Mouse (Mus musculus) spleen, postnatal 4 days (tissue): ENCODE measurements around the gene Serpini1.

Experiments used
- DNase-seq, 2 experiments: peaks; one replicate each; pipeline ENCODE4 v3.0.0; 2022; ENCODE audit warnings: low spot score in 2 of 2

Gene Serpini1

DNA sequence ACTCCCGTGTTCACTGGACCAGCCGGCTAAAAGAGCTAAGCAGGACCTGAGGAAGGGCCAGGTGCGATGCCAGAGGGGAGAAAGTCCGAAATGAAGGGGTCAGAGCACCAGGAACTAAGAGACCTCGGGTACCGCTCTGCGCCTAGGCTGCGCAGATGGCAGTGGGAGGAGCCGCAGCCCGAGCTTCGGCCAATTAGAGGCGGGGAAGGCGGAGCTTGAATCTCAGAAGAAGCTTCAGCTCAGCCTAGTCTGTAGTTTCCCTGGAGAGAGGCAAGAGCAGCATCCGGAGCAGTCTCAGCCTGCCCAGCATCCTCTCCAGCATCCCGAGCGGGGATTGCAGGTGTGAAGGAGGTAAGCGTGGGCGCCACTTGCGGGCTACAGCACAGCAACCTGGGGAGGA is at the start of gene Serpini1:
TSS of gene Serpini1 (plus strand) at position 256 of the 400 bp plus-strand sequence.
- peak; percentile 84 to 88 for DNase-seq

- peak; percentile 42 to 75 for DNase-seq
These were observed 39.6 kb upstream of the Serpini1 start for GRCm38 (mm10) chr3:75517631-75518250.

- DNase-seq, result no peak
These were observed 36.0 kb upstream of the Serpini1 start for GRCm38 (mm10) chr3:75521314-75521713.

GRCm38 (mm10) chr3:75522527-75522926 is 34.8 kb upstream of the Serpini1 start:
- no peak for DNase-seq

GRCm38 (mm10) chr3:75531074-75531473 is 26.3 kb upstream of the Serpini1 start:
- DNase-seq, result no peak

DNA sequence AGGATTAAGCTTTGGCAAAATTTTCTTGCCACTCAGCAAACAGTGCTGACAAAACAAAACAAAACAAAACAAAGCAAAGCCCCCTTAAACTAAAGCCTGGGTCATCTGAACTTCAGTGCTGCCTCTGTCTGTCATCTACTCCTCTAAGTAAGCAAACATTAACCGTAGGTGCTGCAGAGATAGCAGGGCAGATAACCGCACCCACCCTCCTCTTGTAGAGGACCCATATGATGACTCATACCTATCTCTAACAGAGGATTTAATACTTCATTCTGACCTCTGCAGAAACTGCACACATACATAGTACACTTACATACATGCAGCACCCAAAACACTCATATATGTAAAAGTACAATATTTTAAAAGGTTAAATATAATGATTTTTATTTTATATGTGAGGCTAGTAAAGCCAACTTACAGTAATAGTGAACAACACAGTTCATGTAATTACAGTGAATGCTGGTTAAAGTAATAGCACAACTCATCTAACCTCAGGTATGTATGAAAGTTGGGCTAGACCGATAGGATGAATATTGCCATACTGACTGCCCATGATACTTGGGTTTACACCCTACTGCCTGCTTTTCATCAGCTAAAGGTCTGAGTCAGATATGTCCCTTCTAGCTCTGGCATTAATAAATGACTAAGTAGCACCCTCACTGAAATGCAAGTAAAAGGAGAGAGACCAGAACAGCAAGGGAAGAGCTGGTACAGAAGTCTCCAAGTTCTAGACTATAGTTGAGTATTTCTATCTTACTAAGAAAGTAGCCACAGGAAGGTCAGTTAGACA is 23.1 kb upstream of the Serpini1 start:
- DNase-seq, result no peak

- DNase-seq, result no peak
These were observed 16.1 kb upstream of the Serpini1 start for GRCm38 (mm10) chr3:75541259-75541658.

DNA sequence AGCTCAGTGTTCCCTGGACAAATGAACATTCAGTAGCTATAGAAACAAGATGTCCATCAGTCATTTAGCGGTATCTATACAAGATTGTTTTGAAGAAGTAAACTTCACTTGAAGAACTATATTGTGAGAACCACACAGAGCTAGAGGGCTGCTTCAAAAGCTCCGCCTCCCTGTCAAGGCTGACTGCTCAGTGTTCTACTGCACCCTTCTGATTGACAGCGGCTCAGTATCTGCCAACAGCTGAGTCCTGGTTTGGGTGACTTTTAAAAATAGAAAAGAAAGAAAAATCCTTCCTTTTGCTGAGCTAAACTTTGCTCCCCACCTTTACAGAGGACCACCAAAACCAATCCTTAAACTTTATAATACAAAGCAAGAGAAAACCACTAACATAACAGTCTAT is 14.5 kb upstream of the Serpini1 start:
- DNase-seq, result peak in 1 of 2 experiments; percentile 22

GRCm38 (mm10) chr3:75544287-75544686 is 13.1 kb upstream of the Serpini1 start:
- DNase-seq, result no peak

GRCm38 (mm10) chr3:75551248-75551647 is 6.1 kb upstream of the Serpini1 start:
- DNase-seq, result no peak

- DNase-seq, result no peak
These were observed 1.1 kb upstream of the Serpini1 start for GRCm38 (mm10) chr3:75556121-75556694.

DNA sequence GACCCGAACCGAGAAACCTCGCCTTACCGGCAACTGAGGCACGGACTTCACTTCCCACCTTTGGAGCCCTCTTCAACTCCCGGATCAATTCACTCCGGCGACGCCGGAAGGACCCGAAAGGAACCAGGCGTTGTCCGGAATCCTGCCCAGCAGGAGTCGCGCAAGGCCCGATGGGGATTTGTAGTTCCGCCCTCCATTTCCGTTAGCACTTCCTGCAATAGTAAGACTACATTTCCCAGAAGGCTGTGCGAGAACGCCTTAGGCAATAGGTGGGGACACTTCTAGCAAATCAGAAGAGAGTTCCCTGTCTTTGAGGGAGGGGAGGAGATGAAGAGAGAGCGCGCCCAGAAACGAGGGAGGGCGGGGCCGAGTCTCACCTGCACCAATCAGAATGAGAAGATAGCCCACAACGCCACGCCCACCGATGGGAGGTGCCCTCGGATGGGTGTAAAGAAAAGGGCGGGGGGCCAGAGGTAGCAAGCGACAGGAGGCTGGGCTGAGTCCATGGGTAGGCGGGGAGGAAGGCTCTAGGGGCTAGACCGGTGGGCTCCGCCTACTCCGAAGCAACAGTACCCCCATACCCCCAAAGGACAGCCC is 554 bp upstream of the Serpini1 start, which contains the start of gene Pdcd10:
TSS of gene Pdcd10 (minus strand) at position 162 of the 597 bp plus-strand sequence.
- DNase-seq, result peak; percentile 99

- no peak for DNase-seq
These were observed 16.7 kb downstream of the Serpini1 start for GRCm38 (mm10) chr3:75574074-75574473.

DNA sequence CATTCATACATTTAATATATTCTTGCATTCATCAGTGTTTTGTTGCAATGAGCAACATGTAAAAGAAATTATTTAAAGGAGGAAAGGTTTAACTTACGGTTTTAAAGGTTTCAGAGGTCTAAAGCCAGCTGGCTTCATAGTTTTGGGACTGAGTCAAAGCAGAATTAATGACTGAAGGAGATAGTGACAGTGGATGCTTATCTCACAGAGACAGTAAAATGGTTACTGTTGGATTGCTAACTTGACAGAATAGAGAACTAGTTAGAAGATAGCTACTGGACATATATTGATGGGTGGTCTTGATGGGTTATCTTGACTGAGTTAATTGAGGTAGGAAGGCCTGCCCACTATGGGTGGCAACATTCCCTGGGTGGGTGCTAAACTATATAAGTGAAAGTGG is 18.2 kb downstream of the Serpini1 start:
- DNase-seq, result no peak

GRCm38 (mm10) chr3:75579352-75579751 is 22.0 kb downstream of the Serpini1 start:
- DNase-seq, result peak; percentile 44 to 74

GRCm38 (mm10) chr3:75583293-75583692 is 25.9 kb downstream of the Serpini1 start:
- DNase-seq, result no peak

- no peak for DNase-seq
These were observed 27.6 kb downstream of the Serpini1 start for GRCm38 (mm10) chr3:75584898-75585297.

DNA sequence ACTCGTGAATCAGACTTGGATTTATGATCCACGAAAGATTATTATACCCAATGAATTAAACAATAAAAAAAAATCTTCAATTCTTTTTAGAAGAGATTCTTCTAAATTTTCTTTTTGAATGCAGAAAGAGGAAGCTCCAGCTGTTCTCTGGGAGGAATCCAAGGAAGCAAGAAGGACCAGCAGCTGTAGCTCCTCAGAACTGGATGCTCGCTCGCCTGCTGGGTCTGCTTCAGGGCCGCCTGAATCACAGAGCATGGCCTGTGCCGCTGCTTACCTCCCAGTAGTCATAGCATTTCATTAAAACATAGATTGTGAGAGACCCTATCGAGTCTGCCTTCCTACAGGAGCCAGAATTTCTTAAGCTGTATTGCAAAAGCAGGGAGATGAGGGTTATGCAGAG is 53.7 kb downstream of the Serpini1 start:
- no peak for DNase-seq

GRCm38 (mm10) chr3:75624627-75625026 is 67.3 kb downstream of the Serpini1 start:
- no peak for DNase-seq

DNA sequence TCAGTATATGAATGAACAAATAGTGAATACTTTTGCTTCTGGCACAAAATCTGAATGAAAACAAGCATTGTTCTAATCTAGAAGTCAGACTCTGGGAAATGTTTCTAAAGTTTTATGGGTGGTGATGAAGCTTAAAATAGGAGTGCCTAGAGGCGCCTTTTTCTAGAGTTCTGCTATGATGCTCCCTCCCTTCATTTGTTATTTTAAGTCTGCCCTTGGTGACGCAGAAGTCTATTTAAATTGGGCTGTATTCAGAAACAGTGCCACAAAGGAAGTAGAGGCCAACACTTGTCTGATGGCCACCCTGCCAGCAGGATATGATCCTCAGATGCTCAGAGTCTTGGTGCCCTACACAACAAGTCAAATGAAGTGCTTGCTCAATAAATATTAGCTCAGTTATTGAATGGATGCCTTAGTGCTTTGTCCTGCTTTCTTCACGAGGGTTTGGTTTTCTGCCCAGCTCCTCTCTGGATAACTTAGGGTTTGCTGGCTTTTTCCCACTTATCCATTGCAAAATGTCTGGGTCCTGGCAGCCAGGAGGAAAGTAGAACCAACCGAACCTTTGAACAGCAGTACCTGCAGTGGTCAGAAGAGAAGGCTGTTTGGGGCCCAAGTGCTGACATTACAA is 73.8 kb downstream of the Serpini1 start:
- DNase-seq, result no peak

DNA sequence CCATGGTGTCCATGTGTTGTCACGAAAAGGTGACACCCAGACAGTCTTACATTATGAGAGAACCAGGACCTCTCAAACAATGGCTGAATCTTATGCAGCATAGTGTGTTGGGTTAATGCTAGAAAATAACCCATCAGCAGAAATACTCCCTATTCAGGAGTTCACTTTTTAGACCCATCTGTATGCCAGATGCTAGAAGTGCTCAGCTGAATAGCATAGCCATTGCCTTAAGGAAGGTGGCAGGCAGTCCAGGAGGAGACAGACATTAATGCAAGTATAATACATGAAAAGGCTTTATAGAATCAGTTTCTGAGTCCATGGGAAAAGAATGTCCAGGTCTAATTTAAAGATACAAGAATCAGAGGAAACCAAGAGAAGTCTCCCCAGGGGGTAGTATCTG is 75.9 kb downstream of the Serpini1 start:
- DNase-seq, result no peak

GRCm38 (mm10) chr3:75633635-75634034 is 76.3 kb downstream of the Serpini1 start:
- no peak for DNase-seq
